Mouse (Mus musculus): Measurements from ENCODE around the gene Ppp1r12b.

- TF ChIP-seq CTCF (conservative IDR thresholded peaks at IDR 0.05 in 1 of 2, IDR thresholded peaks at IDR 0.05 in 1 of 2; ENCODE audit: low read depth in 2 of 2, low read length in 2 of 2) (no peak), MAX (IDR thresholded peaks at IDR 0.05; ENCODE audit: low read length) (no peak), RCOR1 (conservative IDR thresholded peaks at IDR 0.05; ENCODE audit: low read depth, low read length) (no peak), ZKSCAN1 (IDR thresholded peaks at IDR 0.05; ENCODE audit: borderline replicate concordance, low read depth, low read length) (no peak), POLR2AphosphoS2 (IDR thresholded peaks at IDR 0.05; ENCODE audit: low read depth, low read length) (no peak), CHD2 (IDR thresholded peaks at IDR 0.05; ENCODE audit: low read length) (no peak), POLR2A (IDR thresholded peaks at IDR 0.05; ENCODE audit: low read depth, low read length) (no peak), IRF4 (IDR thresholded peaks at IDR 0.05; ENCODE audit: low read depth, low read length) (no peak), EP300 (IDR thresholded peaks at IDR 0.05; ENCODE audit: low read length) (no peak), JUND (conservative IDR thresholded peaks at IDR 0.05; ENCODE audit: low read depth, low read length) (no peak)
Observed at GRCm38 (mm10) chr1:134722891-134723290, 232.9 kb downstream of the Ppp1r12b start.

Measured in CH12.LX (cell line).